Mouse (Mus musculus) ZHBTc4 (cell line): ENCODE data around the gene Pdgfd.
"Not testable (repeated sequence)": the region's sequence is repeated elsewhere in the genome, so short reads cannot be mapped to it uniquely, and the experiment has no call there.

Source experiments
- DNase-seq: peaks from one replicate; pipeline ENCODE4 v3.0.0-alpha.2; 2011; ENCODE audit warnings: low read depth, low spot score

Pdgfd gene

GRCm38 (mm10) chr9:6168391-6169037 lies at the start of gene Pdgfd:
Pdgfd (plus strand) TSS chr9:6168584.
- peak; percentile 82 for DNase-seq

- DNase-seq: peak; percentile 13
Observed at GRCm38 (mm10) chr9:6169038-6169431, 651 bp downstream of the Pdgfd start.

- no peak for DNase-seq
Observed at GRCm38 (mm10) chr9:6170962-6171361, 2.6 kb downstream of the Pdgfd start.

DNA sequence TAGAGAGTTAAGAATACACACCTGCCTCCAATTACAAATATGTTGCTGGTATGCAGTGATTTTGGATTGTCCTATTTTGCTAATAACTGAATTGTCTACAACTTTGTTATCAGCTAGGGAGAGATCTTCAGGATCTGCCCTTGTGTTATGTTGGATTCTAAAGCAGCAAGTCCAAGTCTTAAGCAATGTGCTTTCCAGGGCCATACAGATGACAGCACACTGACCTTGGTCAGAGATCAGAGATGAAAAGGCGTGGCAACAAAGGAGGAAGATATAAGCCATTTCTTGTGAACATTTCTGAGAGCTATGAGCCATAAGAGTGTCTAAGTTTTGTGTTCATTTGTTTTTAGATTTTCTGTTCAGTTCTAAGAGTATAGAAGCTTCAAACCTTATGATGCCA lies 4.9 kb downstream of the Pdgfd start:
- DNase-seq: no peak

GRCm38 (mm10) chr9:6175731-6176130 lies 7.3 kb downstream of the Pdgfd start:
- DNase-seq: no peak

GRCm38 (mm10) chr9:6182307-6182923 lies 14.0 kb downstream of the Pdgfd start:
- DNase-seq: no peak

- DNase-seq: no peak
Observed at GRCm38 (mm10) chr9:6187955-6188354, 19.6 kb downstream of the Pdgfd start.

DNA sequence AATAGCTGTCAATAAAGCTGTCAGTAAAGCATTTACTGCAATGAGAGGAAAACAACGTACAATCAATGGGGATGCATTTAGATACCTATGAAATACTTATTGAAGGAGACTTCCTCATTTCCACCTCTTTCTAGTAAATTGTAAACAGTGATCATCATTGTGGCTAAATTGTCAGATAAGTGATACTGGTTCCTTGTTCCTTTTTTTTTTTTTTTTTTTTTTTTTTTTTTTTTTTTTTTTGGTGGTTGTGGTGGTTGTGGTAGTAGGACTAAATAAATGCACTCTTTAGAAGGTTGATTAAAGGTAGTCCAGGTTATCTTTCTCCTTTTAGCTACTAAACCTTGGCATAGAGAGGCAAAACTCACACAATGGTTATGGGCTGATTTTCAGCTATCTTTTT lies 25.0 kb downstream of the Pdgfd start:
- no peak for DNase-seq

DNA sequence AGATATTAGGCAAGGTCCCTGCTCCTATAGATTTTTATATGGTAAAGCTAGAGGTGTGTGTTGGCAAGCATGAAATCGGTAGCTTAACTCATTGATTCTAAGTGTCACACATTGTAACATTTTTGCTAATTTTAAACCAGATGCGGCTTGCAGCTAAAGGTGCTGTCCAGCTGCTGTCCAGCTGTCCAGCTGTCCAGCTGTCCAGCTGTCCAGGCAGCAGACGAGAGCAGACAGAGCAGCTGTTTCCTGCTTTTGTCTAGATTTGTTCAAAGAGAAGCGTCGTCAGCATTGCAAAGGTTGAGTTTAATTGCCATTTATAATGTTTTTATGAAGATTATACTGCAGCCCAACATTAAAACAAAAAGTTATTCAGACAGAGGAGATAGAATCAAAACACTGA lies 44.5 kb downstream of the Pdgfd start:
- no peak for DNase-seq

GRCm38 (mm10) chr9:6217505-6217904 lies 49.1 kb downstream of the Pdgfd start:
- DNase-seq: no peak

DNA sequence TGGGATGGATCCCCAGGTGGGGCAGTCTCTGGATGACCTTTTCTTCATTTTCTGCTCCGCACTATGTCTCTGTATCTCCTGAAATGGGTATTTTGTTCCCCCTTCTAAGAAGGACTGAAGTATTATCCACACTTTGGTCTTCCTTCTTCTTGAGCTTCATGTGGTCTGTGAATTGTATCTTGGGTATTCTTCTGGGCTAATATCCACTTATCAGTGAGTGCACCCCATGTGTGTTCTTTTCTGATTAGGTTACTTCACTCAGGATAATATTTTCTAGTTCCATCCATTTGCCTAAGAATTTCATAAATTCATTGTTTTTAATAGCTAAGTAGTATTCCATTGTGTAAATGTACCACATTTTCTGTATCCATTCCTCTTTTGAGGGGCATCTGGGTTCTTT lies 67.6 kb downstream of the Pdgfd start:
- DNase-seq: not testable (repeated sequence)

- DNase-seq: no peak
Observed at GRCm38 (mm10) chr9:6250320-6250719, 81.9 kb downstream of the Pdgfd start.

GRCm38 (mm10) chr9:6251990-6252389 lies 83.6 kb downstream of the Pdgfd start:
- no peak for DNase-seq

DNA sequence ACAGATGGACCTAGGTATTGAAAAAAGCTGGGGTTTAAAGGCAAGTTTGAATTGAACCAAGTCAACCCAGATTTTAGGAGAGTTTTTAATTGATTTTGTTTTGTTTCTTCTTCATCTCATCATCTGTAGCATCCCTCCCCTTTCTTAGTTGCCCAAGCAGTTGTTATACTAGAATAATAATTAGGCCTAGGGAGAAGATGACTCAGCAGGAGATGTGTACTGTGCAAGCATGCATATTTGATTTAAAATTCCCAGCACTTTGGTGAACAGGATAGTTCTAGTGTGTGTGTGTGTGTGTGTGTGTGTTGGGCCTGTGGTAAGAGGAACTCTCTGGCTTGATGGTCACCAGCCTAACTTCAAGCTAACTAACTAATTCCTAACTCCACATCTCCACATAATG lies 88.7 kb downstream of the Pdgfd start:
- no peak for DNase-seq

GRCm38 (mm10) chr9:6264820-6265219 lies 96.4 kb downstream of the Pdgfd start:
- no peak for DNase-seq

GRCm38 (mm10) chr9:6269796-6270280 lies 101.5 kb downstream of the Pdgfd start, which contains the start of gene Ddi1:
Ddi1 (minus strand) TSS chr9:6269846.
- peak; percentile 36 for DNase-seq

DNA sequence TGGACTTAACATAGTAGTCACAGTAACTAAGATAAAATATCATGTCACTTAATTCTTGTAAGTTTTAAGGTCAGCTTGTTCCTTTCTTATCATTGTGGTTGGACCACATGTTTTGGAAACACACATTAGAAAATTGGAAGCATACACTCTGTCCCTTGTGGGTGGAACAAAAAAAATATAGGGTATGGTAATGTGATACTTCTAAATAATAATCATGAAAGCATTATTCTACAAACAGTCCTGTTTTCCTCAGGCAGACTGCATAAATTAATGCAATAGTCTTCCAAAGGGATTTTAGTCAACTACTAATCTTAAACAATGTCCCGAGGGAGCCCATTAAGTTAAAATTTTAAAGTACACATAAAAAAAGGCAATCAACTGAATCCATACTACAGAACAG lies 108.0 kb downstream of the Pdgfd start:
- DNase-seq: no peak

DNA sequence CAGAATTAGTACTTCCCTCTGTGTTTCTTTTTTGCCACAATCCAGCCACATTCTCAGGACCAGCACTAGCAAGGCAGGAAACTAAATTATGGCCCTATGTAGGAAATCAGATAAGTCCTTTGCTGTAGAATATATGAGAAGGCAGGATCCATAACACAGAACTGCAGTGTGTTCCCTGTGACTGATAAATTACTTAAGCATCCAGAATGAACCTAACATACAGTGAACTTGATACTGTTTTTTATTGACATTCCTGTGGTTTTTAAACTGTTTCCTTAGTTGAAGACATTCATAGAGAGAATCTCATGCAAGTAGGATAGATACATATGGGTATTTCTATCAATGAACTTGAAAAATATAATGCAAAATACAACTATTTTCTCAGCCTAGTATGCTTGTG lies 109.1 kb downstream of the Pdgfd start:
- DNase-seq: no peak

- DNase-seq: peak; percentile 24
Observed at GRCm38 (mm10) chr9:6286770-6287169, 118.4 kb downstream of the Pdgfd start.

GRCm38 (mm10) chr9:6289211-6289696 lies 120.9 kb downstream of the Pdgfd start:
- DNase-seq: peak; percentile 9

GRCm38 (mm10) chr9:6298547-6298946 lies 130.2 kb downstream of the Pdgfd start:
- no peak for DNase-seq

DNA sequence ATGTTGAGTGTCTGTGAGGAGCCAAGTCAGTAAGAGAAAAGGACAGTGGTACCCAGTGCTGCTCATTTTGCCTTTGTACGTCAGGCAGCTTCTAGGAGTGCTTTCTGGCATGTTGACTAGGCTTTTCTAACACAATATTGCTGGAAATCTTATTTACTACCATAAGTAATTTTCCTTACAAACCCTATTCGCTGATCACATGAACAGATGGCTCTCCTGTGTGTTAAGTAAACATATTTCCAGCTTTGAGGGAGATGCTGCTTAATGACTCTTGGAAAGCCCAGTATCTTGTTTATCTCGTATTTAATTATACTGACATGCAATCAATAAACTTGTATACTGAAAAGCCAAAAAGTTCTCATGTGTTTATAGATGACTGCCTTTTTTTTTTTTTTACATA lies 133.7 kb downstream of the Pdgfd start:
- no peak for DNase-seq

GRCm38 (mm10) chr9:6304590-6304989 lies 136.2 kb downstream of the Pdgfd start:
- no peak for DNase-seq
